Comparison of ENCODE assay signal across 9 mouse cellular contexts in the genomic region with DNA sequence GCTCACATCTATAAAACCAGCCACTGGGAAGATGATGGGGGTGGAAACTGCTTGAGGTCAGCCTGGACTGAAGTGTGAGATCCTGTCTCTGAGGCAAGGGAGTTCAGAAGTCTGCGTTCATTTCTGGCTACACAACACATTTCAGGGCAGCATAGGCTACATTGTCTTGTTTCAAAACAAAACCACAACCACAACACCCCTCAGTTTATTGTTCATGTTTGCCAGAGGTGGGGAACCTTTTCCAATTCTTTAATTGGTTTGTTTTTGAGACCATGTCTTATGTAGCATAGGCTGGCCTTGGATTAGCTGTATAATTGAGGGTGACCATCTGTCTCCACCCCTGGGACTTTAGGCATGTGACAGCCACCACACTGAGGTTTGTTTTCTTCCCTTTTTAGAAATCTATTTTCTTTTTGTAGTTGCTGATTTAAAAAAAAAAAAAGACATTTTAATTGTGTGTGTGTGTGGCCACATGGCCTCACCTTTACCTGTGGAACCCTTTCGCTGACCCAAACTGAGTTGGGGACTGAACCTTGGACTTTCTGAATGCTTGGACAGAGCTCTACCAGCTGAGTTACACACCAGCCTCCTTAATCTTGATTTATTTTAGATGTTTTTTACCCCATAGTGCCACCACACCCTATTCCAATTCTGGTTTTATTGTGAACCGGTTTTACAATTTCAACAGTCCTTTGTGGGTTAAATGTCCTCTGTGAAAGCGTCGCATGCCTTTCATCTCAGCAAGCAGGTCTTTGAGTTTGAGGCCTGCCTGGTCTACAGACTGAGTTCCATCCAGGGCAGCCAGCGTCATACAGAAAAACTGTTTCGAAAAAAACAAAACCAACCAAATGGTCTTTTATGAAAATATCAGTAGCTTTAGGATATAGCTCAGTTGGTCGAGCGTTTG. TPM values are rescaled to one million over a fixed set of nuclear protein-coding genes. Genes with fewer than 3 reads are reported as not detected.
DNase-seq lines count a peak whose midpoint lies in the region; ATAC-seq lines count a peak whose summit lies in the region.
"Had no signal": no experiment of that assay in that cellular context is flagged by ENCODE, and none has a peak within 500 bp of the region (broad histone marks: within the 10 kb centered on the region; RNA-seq: fewer than 3 reads in every experiment).

No protein-coding gene starts in this region.

- 84% methylated on average over 9 of the region's 9 CpGs for WGBS in heart, embryonic 16.5 days
- WGBS in hindbrain, embryonic 13.5 days: 84% methylated on average over 9 of the region's 9 CpGs
- WGBS in midbrain, embryonic 14.5 days: 83% methylated on average over 9 of the region's 9 CpGs

- H3K4me1 ChIP-seq in heart, embryonic 16.5 days (ENCODE audit: control insufficient read depth, insufficient read depth, low read length): peaks cover 9% of the 10 kb centered on the region
- H3K4me1 ChIP-seq in hindbrain, embryonic 13.5 days (replicated peaks): peaks cover 21% of the 10 kb centered on the region
- peaks cover 7% of the 10 kb centered on the region for H3K4me1 ChIP-seq in midbrain, embryonic 14.5 days (ENCODE audit: control insufficient read depth, insufficient read depth, low read length)

- no peak for DNase-seq in heart, adult 9 months (ENCODE audit: low spot score in 2 of 2)
- peak; percentile 30 for DNase-seq in adipocyte (ENCODE audit: low spot score)
- no peak for DNase-seq in midbrain, embryonic 14.5 days
- DNase-seq in adrenal gland, postnatal 4 days (ENCODE audit: low spot score in 2 of 2): no peak

- no peaks in the 10 kb centered on the region for H3K36me3 ChIP-seq in heart, embryonic 16.5 days (ENCODE audit: control insufficient read depth, insufficient read depth)
- no peaks in the 10 kb centered on the region for H3K36me3 ChIP-seq in hindbrain, embryonic 13.5 days
- no peaks in the 10 kb centered on the region for H3K36me3 ChIP-seq in midbrain, embryonic 14.5 days (ENCODE audit: control insufficient read depth, insufficient read depth, low read length)

- peak overlapping the region; percentile 67 for H3K9ac ChIP-seq in heart, embryonic 16.5 days (ENCODE audit: low read length)
- peak overlapping the region; percentile 59; the same call in 1 of the 2 replicates for H3K9ac ChIP-seq in hindbrain, embryonic 13.5 days
- H3K9ac ChIP-seq in midbrain, embryonic 14.5 days (replicated peaks; ENCODE audit: low read length): no peak overlapping the region; the same call in 1 of the 2 replicates

- peak overlapping the region; percentile 42 for H3K4me3 ChIP-seq in heart, embryonic 16.5 days (ENCODE audit: low read length)
- no peak overlapping the region; the same call in 1 of the 2 replicates for H3K4me3 ChIP-seq in hindbrain, embryonic 13.5 days
- peak overlapping the region; percentile 29; the same call in 1 of the 2 replicates for H3K4me3 ChIP-seq in midbrain, embryonic 14.5 days (replicated peaks; ENCODE audit: low read depth, low read length)

- ATAC-seq in heart, embryonic 16.5 days (replicated peaks; ENCODE audit: extremely low read depth, insufficient read depth, low FRiP score): no peak
- ATAC-seq in hindbrain, embryonic 13.5 days (ENCODE audit: low FRiP score): no peak
- no peak for ATAC-seq in midbrain, embryonic 14.5 days (ENCODE audit: low FRiP score, low TSS enrichment)
- ATAC-seq in frontal cortex, adult (ENCODE audit: low TSS enrichment): no peak
- ATAC-seq in monocyte, adult 5-6 weeks (replicated peaks; ENCODE audit: insufficient number of reproducible peaks, low FRiP score, low TSS enrichment, poor library complexity, severe bottlenecking): no peak

- H3K4me2 ChIP-seq in heart, embryonic 16.5 days (ENCODE audit: low read depth, low read length): peak overlapping the region; percentile 54
- H3K4me2 ChIP-seq in hindbrain, embryonic 13.5 days: peak overlapping the region; percentile 54
- H3K4me2 ChIP-seq in midbrain, embryonic 14.5 days (ENCODE audit: low read length): peak overlapping the region; percentile 53

- H3K27ac ChIP-seq in heart, embryonic 16.5 days (ENCODE audit: low read length): peak overlapping the region; percentile 96
- peak overlapping the region; percentile 89 for H3K27ac ChIP-seq in hindbrain, embryonic 13.5 days
- H3K27ac ChIP-seq in midbrain, embryonic 14.5 days (replicated peaks; ENCODE audit: low read depth, low read length): peak overlapping the region; percentile 85

- no peaks in the 10 kb centered on the region for H3K9me3 ChIP-seq in heart, embryonic 16.5 days (replicated peaks; ENCODE audit: control insufficient read depth, low read length)
- no peaks in the 10 kb centered on the region for H3K9me3 ChIP-seq in hindbrain, embryonic 13.5 days
- H3K9me3 ChIP-seq in midbrain, embryonic 14.5 days (ENCODE audit: control insufficient read depth, low read length): no peaks in the 10 kb centered on the region

- no peaks in the 10 kb centered on the region for H3K27me3 ChIP-seq in heart, embryonic 16.5 days (ENCODE audit: control insufficient read depth, insufficient read depth, low read length)
- H3K27me3 ChIP-seq in hindbrain, embryonic 13.5 days: no peaks in the 10 kb centered on the region
- no peaks in the 10 kb centered on the region for H3K27me3 ChIP-seq in midbrain, embryonic 14.5 days (ENCODE audit: control insufficient read depth, insufficient read depth, low read length)
- H3K27me3 ChIP-seq: Patski had no signal

RNA-seq across cellular contexts. Expression of gene Ssc4d, which starts 17.8 kb away (rescaled TPM):
- polyA plus RNA-seq in heart, embryonic 16.5 days (2015; fragmentation: Nextera tagmentation; extraction: Ambion mirVana): 0.45 and 0.91 TPM in 2 replicates
- polyA plus RNA-seq in hindbrain, embryonic 13.5 days (2015; fragmentation: Nextera tagmentation; extraction: Ambion mirVana): 0.61 and 1.4 TPM in 2 replicates
- 1.4 and 1.9 TPM in 2 replicates for polyA plus RNA-seq in midbrain, embryonic 14.5 days (2014; fragmentation: Nextera tagmentation; extraction: Ambion mirVana)
- 1.5 to 1.9 TPM in 2 of 3 replicates, not detected in the other for total RNA-seq in monocyte, adult 5-6 weeks (2017)
- 1 to 10 TPM; 6.7 to 8.1 TPM for total RNA-seq in adrenal gland, postnatal 4 days (2021)

RNA-seq across cellular contexts. Expression of gene Ywhag, which starts 22.1 kb away (rescaled TPM):
- 167 and 202 TPM in 2 replicates for polyA plus RNA-seq in heart, embryonic 16.5 days (2015; fragmentation: Nextera tagmentation; extraction: Ambion mirVana)
- polyA plus RNA-seq in hindbrain, embryonic 13.5 days (2015; fragmentation: Nextera tagmentation; extraction: Ambion mirVana): 646 and 674 TPM in 2 replicates
- 420 and 582 TPM in 2 replicates for polyA plus RNA-seq in midbrain, embryonic 14.5 days (2014; fragmentation: Nextera tagmentation; extraction: Ambion mirVana)
- 86.4 to 119 TPM (median 100 TPM) in 3 replicates for total RNA-seq in monocyte, adult 5-6 weeks (2017)
- 100 to 1,000 TPM; 285 to 303 TPM for total RNA-seq in adrenal gland, postnatal 4 days (2021)

RNA-seq across cellular contexts. Expression of gene Zp3, which starts 23.3 kb away (rescaled TPM):
- not detected in 2 replicates for polyA plus RNA-seq in heart, embryonic 16.5 days (2015; fragmentation: Nextera tagmentation; extraction: Ambion mirVana)
- 0.17 TPM in 1 of 2 replicates, not detected in the other for polyA plus RNA-seq in hindbrain, embryonic 13.5 days (2015; fragmentation: Nextera tagmentation; extraction: Ambion mirVana)
- polyA plus RNA-seq in midbrain, embryonic 14.5 days (2014; fragmentation: Nextera tagmentation; extraction: Ambion mirVana): 0.16 TPM in 1 of 2 replicates, not detected in the other
- total RNA-seq in monocyte, adult 5-6 weeks (2017): not detected in 3 replicates
- under 1 TPM in 1 of 2 experiments, not detected in 1; 0.45 TPM for total RNA-seq in adrenal gland, postnatal 4 days (2021)

RNA-seq across cellular contexts. Expression of gene Dtx2, which starts 38.0 kb away (rescaled TPM):
- 21.8 and 22.5 TPM in 2 replicates for polyA plus RNA-seq in heart, embryonic 16.5 days (2015; fragmentation: Nextera tagmentation; extraction: Ambion mirVana)
- polyA plus RNA-seq in hindbrain, embryonic 13.5 days (2015; fragmentation: Nextera tagmentation; extraction: Ambion mirVana): 25.6 and 28.3 TPM in 2 replicates
- polyA plus RNA-seq in midbrain, embryonic 14.5 days (2014; fragmentation: Nextera tagmentation; extraction: Ambion mirVana): 23.0 and 24.0 TPM in 2 replicates
- total RNA-seq in monocyte, adult 5-6 weeks (2017): 5.4 to 11.2 TPM (median 6.8 TPM) in 3 replicates
- 10 to 100 TPM; 18.6 to 19.0 TPM for total RNA-seq in adrenal gland, postnatal 4 days (2021)
